Mouse (Mus musculus) spleen, adult 2 months (tissue): ENCODE results near the gene Pakap.

ENCODE experiments used
- CTCF ChIP-seq: fragments of 200-500 bp; IDR thresholded peaks from 2 replicates; pipeline ENCODE4 v1.5.1; 2011; ENCODE audit warnings: mild to moderate bottlenecking, inconsistent platforms; ENCODE audit not compliant: insufficient read depth, insufficient read length, insufficient replicate concordance; ENCODE audit errors: extremely low read depth
- POLR2A ChIP-seq: fragments of 200-500 bp; IDR thresholded peaks from 2 replicates; pipeline ENCODE4 v1.6.1; 2011; ENCODE audit warnings: low read depth, low read length, inconsistent platforms

DNA sequence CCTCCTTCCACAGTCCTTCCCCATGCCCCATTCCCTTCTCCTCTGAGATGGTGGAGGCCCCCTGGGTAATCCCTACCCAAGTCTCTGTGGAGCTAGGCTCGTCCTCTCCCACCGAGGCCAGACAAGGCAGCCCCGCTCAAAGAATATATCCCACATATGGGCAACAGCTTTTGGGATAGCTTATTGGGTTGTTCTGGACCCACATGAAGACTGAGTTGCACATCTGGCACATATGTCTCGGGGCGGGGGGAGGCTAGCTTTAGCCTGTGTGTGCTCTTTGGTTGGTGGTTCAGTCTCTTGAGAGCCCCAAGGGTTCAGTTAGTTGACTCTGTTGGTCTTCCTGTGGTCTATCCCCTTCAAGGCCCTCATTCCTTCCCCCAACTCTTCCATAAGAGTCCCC lies 58.9 kb downstream of the Pakap start:
- TF ChIP-seq CTCF (no peak), POLR2A (no peak)
